Mouse (Mus musculus): ENCODE data around the gene Reln.

The Reln gene

DNA sequence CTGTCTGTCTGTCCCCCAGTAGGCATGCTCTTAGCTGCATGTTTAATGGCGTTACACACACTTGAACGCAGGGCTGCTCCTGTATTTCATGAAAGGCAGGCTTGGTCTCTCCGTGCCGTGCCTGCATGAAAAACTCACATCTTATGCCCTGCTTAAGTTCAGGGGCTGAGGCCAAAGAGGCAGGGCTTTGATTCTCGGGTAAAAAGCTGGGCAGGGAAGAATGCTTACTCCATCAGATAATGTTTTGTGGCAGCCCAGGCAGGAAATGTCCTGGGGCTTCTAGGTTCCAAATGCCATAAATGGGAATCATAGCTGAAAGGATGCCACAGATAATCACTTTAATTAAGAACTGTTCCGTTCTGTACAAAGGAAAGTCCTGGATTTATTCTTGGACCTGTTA lies 226.0 kb downstream of the Reln start:
- no peak for DNase-seq (ENCODE audit: low spot score in 2 of 2)

DNA sequence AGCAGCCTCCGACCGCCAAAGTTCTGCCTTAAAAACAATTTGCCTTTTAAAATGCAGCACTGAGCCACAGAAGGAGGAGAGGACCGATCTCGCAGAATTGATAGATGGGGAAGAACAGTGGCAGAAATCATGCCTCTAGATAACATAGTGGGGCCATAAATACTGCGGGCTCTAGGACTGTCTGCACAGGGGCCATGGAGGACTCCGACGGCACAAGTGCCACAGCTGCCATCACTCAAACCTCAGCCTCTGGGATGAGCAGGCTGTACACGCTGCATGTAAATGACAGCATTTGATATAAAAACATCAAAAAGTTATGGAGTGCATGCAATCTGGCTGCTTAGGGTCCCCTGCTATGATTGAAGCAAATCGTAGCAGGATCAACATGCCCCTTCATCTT lies 227.6 kb downstream of the Reln start:
- DNase-seq (ENCODE audit: low spot score in 2 of 2), result no peak

DNA sequence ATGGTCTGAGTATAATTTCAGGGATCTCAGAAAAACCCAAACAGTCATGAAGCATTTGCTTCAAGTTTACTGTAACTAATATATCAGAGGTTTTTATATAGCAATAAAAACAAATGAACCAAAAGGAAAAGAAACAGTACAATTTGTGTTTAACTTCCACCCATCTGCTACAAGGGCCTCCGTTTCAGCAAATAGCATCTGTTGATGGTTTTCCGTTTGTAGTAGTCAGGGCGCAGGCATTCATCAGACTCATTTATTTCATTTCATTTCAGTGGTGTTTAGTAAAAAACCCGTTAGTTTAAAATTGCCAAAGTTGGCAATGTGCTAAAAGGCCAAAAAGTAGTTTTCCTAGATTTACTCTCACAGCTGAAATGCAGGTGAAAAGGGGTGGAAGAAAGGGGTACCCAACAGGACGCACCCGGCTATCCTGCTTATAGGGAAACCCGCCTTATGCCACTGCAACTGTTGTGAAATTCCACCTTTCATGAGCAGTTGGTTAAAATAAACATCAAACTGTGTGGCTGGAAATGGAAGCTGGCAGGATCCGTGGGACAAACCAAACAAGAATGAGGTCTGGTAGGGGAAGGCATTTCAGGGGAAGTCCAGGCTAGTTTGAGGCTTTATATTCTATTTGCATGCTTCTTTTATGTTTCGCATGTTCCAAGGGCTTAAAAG lies 237.6 kb downstream of the Reln start:
- no peak for DNase-seq (ENCODE audit: low spot score in 2 of 2)

DNA sequence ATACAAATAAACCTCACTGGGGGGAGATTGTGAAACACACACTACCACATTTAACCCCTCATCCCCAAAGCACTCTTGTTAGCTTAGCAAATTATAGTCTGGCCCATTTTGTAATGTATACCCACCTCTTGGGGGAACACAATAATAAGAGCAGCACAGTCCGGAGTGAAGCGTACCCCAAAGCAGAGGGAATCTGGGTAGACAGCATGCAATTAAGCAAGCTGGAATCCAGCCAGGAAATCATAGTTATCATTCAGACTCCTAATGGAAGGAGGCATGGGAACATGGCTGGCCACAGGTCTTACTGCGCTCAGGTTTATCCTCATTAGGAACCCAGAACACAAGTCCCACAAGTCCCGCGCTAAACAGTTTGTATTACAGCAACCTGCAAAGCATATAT lies 249.5 kb downstream of the Reln start:
- DNase-seq (ENCODE audit: low spot score in 2 of 2), result no peak

DNA sequence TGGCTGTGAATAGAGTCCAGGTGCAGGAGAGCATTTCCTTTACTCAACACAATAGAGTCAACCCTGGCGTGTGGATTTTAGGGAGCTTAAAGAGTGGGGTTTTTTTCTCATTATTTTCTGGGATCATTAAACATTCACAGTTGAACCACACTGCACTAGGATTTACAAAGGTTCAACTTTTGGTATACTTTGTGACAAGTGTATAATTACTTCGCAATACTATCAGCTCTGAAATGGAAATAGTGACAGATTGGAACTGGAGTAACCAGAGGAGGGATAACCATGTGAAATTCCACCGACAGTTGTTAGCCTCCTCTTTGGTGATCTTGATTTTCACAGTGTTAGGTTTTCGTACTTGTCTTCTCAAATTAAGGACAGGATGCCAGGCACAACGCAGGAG lies 250.5 kb downstream of the Reln start:
- DNase-seq (ENCODE audit: low spot score in 2 of 2), result no peak

DNA sequence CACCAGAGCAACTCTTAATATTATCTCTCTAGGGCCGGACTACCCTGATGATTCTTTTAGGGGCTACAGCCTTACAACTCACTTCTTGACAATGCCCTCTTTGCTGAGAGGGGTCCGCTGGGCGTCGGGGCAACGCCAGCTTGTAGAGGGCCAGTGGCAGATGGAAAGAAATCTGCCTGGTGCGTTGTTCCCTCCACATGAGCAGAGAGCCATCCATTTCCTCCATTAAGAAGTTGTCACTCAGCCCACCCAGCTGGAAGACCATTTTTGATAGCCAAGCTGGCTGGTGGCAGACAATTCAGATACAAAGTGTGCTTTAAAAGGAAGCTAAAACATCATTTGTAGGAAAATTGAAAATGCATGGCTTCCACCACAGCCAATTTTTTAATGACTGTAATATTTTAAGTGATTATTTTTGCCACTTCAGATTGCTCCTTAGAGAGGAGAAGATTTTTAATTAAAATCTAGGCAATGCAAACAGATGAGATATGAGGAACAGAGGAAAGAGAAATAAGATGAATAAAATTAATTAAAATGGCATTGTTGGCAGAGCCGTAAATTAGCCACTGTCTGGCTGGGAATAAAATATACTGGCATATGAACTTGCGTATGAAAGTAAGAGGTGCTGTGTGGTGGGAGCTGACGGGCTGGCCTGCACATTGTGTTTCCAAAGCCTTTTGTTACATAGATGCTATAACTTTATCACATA lies 251.2 kb downstream of the Reln start:
- DNase-seq (ENCODE audit: low spot score in 2 of 2), result no peak

DNA sequence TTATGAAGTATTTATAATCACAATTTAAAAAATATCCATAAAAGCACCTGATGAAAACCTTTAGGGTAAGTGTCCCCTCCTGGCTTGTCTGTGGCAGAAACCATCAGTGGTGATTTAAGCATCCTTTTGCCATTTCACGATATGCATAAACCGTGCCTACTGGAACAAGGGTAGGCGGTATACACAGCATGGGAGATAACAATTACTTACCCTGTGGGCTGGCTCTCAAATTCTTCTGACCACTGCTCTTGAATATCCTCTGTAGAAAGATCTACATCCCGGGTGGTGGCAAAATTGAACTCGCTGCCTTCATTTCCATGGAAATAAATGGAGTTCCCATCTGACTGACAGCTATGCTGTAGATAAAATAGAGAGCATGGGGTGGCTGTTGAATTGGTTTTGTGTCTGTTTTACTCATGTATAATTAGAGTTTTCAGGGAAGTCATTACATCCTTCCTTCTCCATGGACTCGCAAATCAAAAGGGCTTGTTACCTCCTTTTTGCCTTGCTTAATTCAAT lies 264.0 kb downstream of the Reln start:
- no peak for DNase-seq (ENCODE audit: low spot score in 2 of 2)

DNA sequence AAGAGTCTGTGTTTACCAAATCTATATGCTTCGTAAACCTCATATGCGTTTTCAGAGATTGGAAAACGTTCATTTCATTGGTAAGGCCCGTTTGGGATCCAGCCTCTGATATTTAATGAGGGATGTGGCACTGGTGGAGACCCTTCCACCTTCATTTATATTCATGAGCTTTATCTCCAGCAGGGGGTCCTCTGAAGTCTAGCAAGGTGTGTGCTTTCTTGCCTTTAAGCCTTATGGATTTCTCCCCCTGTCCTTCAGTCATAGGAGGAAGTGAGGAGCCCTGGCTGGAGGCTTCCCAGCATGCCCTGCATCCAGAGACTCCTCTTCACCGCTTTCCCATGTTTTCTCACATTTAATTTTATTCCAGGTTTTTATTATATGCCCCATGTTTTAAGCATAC lies 269.5 kb downstream of the Reln start:
- DNase-seq (ENCODE audit: low spot score in 2 of 2), result no peak

DNA sequence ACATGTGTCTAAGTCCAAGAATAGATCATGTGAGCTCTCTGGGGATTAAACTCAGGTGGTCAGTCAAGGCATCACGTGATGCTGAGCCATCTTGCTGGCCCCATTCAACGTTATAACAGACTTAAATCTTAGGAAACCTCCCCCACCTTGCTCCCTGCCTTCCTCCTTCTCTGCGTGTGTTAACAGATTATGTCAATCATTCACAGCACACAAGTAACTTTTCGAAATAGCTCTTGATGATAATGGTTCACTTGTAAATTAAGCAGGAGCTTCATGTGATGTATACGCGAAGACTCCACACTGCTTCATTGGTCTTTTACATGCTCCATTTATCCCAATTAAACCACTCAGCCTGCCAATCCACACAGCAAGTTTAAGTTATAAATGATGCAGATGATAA lies 271.9 kb downstream of the Reln start:
- no peak for DNase-seq (ENCODE audit: low spot score in 2 of 2)

DNA sequence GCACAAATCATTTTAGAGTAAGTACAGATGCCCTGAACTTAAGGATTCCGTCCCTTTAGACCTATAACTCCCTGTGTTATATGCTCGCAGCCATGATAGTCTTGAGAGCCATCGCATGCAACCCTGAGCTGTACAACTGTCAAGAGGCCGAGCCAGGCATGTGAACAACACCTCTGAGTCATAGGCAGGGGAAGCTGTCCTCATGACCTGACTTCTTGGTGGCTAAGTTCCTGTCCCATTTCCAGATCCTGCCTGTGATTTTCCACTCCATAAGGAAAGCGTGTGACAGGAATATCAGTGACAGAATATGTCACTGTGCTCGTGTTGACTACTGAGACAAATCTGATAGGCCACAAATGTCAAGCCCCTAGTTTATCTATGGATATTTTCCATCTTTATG lies 285.3 kb downstream of the Reln start:
- no peak for DNase-seq (ENCODE audit: low spot score in 2 of 2)

DNA sequence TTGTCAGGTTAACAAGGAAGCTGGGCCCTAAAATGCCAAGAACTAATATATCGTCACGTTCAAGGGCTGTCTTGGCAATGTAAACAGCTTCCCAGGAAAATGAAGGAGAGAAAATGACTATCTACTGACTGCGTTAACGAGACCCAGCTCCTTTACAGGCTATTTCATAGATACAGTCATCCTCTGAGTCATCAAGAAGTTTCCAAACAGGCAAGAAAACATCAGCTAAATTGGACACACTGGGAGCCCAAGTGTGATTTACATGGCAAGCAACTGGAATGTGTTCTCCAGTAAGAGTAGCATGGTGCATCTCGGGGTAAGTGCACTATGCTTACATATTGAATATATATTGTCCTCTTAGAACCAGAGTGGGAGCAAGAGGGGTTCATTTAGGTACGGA lies 302.7 kb downstream of the Reln start:
- DNase-seq (ENCODE audit: low spot score in 2 of 2), result no peak

DNA sequence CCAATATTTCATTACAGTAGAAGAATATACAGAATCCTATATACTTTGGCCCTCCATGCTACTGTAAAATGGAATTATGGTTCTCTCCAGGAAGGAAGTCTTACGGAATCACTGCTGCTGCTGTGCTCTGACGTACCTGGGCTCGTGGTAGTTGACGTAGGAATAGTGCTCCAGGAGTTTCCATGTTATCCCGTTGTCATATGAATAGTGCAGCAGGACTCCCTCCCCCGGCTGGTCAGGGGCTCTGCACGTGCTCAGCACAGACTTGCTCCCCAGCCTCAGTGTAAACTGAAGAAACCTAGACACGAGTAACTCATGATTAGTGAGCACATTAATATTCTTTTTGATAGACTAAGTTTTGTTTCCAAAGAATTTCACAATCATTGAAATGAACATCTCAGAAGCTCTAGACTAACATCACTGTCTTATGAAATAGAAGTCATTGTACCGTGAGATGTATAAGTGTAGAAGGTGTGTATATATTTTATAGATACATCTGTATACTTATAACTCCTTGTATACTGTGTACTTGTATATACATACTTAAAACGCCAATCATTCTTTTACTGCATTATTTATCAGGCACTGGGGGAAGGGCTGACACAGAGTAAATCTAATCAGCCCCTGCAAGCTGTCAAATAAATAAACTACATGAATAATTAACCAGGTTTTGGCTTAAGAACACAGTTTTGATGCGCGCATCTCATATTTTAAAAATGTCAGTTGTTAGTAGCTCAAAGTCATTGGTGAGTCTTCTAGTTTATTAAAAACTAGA lies 304.9 kb downstream of the Reln start:
- DNase-seq (ENCODE audit: low spot score in 2 of 2), result no peak

DNA sequence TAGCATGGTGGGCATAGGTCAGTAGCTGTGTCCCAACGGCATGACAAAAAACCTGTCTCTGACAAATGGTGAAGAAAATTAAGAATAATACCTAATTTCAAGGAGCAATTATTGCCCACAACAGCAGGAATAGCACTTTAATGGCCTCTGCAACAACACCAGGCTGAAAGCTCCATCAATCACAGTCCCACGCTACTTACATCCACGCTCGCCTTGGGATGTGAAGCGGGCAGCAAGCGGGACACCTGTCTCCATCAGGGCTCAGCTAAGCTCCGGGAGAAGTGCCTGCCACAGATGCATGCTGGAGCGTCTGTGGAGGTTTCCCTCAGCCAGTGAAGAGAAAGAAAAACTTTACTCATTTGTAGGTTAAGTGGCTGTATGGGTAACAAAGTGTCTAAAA lies 309.3 kb downstream of the Reln start:
- DNase-seq (ENCODE audit: low spot score in 2 of 2), result no peak

DNA sequence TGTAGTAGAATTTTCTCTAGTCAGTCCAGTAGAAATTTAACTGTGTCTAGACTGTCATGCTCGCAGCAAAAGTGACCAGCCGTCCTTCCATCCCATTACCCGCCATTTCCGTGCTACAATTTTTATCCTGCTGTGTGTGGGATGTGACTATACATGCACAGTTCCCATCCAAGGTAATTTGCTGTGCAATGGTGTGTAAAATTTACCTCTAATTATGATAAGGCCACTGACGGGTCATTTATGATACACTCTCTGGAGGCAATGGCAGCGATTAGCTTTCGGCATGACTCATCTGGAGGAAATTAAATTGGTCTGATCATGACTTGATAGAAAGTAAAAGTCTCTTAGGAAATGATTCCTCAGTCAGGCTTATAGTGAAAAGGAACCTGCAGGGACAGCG lies 311.5 kb downstream of the Reln start:
- DNase-seq (ENCODE audit: low spot score in 2 of 2), result no peak

DNA sequence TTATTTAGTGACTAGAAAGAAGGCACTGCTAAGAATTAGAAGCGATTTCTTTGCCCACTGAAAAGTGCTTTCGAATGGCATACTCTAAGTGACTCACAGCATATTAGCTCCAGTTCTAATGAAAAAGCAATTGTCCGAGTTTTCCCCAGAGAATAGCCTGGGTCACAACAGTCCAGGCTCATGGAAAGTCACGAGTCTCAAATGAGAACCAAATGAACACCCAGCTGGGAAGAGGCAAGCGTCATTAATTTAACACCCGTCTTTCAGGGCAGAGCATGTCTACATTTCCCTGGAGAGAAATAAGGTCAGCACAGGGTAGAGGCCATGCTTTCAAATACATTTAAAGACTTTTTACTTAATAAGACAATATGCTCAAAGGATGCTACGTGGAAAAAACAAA lies 312.8 kb downstream of the Reln start:
- DNase-seq (ENCODE audit: low spot score in 2 of 2), result no peak

DNA sequence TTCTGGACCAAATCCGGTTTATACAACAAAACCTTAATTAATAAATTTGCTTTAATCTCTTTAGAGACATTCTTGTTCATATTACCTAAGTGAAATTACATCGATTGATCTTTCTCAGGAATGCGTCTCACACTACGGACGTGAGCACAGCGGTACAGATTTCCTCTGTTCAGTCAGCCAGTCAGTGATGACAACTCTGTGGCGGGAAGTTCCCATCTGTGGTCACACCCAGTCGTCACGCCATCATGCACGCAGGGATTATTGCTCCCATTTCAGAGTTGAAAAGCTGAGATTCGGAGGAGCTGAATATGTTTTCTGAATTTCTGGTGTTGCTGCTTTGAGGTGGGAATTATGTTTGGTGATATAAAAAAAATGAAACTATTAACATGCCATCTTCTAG lies 316.1 kb downstream of the Reln start:
- DNase-seq (ENCODE audit: low spot score in 2 of 2), result no peak

DNA sequence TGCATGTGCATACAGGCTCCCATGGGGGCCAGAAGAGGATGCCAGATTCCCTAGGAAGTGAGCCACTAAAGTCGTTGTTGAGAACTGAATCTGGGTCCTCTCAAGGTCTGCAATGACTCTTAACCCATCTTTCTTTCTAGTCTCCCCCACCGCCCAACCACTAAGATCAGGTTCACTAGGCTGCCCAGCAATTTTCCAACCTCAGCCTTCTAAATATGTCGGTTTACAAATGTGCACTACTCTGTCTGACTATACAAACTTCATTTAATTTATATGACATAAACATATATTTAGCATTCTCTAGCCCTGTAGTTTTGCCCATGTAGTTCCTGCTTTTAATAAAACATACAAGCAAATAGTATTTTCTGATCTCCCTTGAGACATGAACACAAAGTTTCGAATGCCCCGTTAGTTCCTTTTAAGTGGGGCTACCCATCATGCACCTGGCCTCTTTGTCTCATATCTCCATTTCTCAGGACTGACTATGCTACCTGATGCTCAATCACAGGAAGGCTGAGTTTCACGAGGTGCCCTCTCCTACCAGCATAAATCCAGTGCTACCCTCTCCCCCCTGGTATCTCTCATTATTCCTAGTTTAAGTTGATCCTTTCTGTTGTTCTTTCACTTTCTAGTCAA lies 317.1 kb downstream of the Reln start:
- no peak for DNase-seq (ENCODE audit: low spot score in 2 of 2)

DNA sequence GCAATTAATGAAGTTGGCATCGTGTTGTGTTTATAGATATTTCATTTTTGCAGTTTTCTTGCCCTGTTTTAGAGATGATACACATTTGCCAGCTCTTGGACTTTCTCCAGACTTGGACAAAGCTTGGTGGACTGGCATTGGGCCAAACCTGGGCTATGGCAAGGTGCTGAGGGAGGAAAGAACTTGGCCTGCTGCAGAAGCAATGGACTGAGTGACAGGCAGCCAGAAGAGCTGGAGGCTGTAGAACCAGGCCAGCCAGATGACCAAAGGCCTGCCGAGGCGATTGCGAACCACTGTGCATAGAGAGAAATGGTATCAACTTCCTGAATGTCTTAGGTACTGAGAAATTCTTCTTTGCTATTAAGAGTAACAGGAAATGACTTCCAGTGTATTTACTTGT lies 318.8 kb downstream of the Reln start:
- DNase-seq (ENCODE audit: low spot score in 2 of 2), result no peak

DNA sequence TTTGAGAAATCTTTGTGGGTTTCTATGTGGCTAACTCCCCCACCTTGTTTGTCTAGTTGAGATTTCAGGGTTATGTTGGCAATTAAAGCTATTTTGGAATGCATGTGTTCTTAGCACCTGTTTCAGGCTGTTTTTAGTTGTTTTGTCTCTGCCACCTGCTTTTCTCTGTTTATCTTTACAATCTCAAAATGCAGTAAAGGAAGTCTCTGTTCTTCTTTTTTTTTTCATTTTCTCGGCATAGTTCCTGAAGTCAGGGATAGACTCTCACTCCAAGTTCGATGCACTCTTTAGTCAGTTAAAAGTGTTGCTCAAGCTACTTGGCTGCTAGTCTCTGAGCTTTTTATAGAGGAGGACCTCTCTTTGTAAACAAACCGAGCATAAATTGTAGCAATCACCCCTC lies 320.4 kb downstream of the Reln start:
- DNase-seq (ENCODE audit: low spot score in 2 of 2), result no peak

DNA sequence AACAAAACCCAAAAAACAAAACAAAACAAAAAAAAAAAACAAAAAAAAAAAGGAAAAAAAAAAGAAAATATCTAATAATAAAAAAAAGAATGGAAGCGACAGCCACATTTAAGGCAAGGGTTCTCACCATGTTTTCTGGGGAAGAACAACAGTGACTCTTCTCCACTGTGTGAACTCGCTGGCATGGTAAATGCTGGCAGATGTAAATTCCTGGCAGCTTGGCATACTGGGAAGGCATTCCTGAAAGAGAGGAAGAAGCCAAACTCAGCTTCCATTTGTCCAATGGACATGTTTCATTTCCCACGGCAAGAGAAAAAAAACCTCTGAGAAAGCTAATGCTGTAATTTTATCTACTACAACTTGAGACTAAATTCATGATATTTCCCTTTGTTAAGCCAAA lies 326.6 kb downstream of the Reln start:
- no peak for DNase-seq (ENCODE audit: low spot score in 2 of 2)

DNA sequence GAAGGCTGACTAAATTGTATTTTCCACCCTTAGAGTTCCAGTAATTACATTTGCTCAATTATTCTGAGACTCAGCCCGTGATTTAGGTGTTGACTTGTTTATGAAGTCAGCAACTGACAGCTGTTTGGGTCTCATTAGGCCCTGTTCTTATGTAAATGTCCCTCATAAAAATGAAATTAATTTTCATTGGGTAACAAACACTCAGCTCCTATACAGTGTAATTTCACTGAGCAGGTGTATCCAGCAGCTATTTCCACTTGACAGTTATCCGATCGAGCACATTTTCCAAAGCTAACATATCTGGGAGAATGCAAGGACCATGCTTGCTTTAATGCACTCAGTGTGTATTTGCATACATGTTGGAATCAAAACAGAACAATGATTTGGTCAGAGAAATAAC lies 330.0 kb downstream of the Reln start:
- DNase-seq (ENCODE audit: low spot score in 2 of 2), result no peak

DNA sequence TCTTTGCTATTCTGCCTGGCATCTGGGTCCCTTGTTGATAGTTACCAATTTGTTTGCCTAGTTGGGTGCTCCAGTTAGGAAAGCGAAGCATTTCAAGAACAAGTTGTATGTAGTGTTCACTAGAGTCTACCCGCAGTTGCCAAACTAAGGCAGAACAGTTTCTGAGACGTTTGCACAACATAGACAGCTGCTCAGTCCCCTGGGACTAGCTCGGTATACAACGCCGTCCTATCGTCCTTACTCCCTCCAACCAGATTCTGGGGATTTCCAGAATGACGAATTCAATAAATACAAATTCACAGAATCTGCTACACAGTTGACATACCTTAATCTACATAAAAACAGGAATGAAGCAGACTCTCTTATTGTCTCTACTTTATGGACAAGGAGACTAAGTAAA lies 335.4 kb downstream of the Reln start:
- DNase-seq (ENCODE audit: low spot score in 2 of 2), result no peak

Data from left cerebral cortex, adult 9 months (tissue).